Mouse (Mus musculus): ENCODE results near the gene Slc2a9.

DNA sequence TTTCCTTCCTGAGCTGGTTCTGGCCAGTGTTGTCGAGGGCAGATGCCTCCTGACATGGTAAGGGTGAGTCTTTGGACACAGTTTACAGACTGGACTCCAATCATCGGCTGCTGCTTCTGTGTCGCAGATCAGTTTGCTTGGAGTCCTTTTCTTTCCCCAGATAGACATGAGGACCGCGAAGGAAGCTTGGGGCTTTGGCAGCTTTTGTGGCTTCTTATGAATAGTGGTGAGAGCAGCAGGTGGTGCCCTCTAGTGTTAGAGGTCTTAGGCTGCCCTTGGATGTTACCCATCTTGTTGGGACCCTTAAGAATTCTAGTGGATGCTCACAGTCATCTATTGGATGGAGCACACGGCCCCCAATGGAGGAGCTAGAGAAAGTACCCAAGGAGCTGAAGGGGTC, 13.3 kb upstream of the Slc2a9 start:
- TF ChIP-seq ELF1 (IDR thresholded peaks at IDR 0.05; ENCODE audit: low read depth, low read length): no peak
- no peak for TF ChIP-seq TCF12 (IDR thresholded peaks at IDR 0.05; ENCODE audit: low read depth, low read length)
- no peak for TF ChIP-seq PAX5 (IDR thresholded peaks at IDR 0.05; ENCODE audit: low read length)
- no peak for TF ChIP-seq ZNF384 (IDR thresholded peaks at IDR 0.05; ENCODE audit: low read depth, low read length)
- no peak for TF ChIP-seq BHLHE40 (IDR thresholded peaks at IDR 0.05; ENCODE audit: low read depth, low read length)
- no peak for TF ChIP-seq ZC3H11A (IDR thresholded peaks at IDR 0.05; ENCODE audit: low read depth, low read length)

Data from CH12.LX (cell line).